Mouse (Mus musculus): ENCODE data around the gene Ska2.

DNA sequence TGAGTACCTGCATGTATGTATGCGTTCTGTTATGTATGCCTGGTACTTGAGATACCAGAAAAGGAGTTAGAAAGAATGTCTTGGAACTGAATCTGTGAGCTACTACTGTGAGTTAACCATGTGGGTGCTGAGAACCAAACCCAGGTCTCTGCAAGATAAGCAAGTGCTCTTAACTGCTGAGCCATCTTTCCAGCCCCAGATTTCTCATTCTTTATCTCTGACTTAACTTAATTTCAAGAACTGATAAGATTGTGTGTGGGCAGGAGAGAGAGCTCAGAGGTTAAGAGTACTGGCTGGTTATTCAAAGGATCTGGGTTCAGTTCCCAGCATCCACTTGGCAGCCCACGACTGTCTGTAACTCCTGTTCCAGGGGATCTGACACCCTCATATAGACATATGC, 49.0 kb downstream of the Ska2 start:
- no peak for TF ChIP-seq CTCF (IDR thresholded peaks at IDR 0.05; ENCODE audit: low read depth, low read length)
- no peak for TF ChIP-seq TAL1 (conservative IDR thresholded peaks at IDR 0.05; ENCODE audit: low read depth, low read length)
- no peak for TF ChIP-seq GATA1 (IDR thresholded peaks at IDR 0.05; ENCODE audit: borderline replicate concordance, low read length)
- no peak for TF ChIP-seq POLR2AphosphoS5 (IDR thresholded peaks at IDR 0.05; ENCODE audit: insufficient replicate concordance, low read depth, low read length)
- TF ChIP-seq GATA2 (IDR thresholded peaks at IDR 0.05; ENCODE audit: borderline replicate concordance, low read depth, low read length) = no peak
